Mouse (Mus musculus) midbrain, embryonic 10.5 days (tissue): Measurements from ENCODE around the gene Slc9a9. TPM values are rescaled to one million over a fixed set of nuclear protein-coding genes. Genes with fewer than 3 reads are reported as not detected.

Source experiments
- DNase-seq: peaks from one replicate; pipeline ENCODE4 v3.0.0-alpha.2; 2017; ENCODE audit warnings: low spot score
- H3K27ac ChIP-seq: fragments of 300-500 bp; sonication (generic); replicated peaks from 2 replicates; pipeline ENCODE4 v1.5.1; 2016; ENCODE audit warnings: mild to moderate bottlenecking
- H3K27me3 ChIP-seq: fragments of 300-500 bp; sonication (generic); 2 replicates; pipeline ENCODE4 v1.6.1; 2016; ENCODE audit warnings: low read depth, mild to moderate bottlenecking; ENCODE audit not compliant: poor library complexity, severe bottlenecking
- H3K36me3 ChIP-seq: fragments of 300-500 bp; sonication (generic); 2 replicates; pipeline ENCODE4 v1.6.1; 2016; ENCODE audit warnings: mild to moderate bottlenecking, moderate library complexity
- H3K4me1 ChIP-seq: fragments of 300-500 bp; sonication (generic); 2 replicates; pipeline ENCODE4 v1.6.1; 2016
- H3K4me3 ChIP-seq: fragments of 300-500 bp; sonication (generic); 2 replicates; pipeline ENCODE4 v1.5.1; 2016; ENCODE audit warnings: mild to moderate bottlenecking, moderate library complexity
- H3K9me3 ChIP-seq: fragments of 300-500 bp; sonication (generic); replicated peaks from 2 replicates; pipeline ENCODE4 v1.6.1; 2016; ENCODE audit warnings: mild to moderate bottlenecking
- WGBS: fragments of 180-500 bp; shearing (Covaris S2); methylation state at CpG from one replicate; pipeline ENCODE4 v1.1.7; 2016; 5-methylcytosine and 5-hydroxymethylcytosine counted together
- polyA plus RNA-seq: library from polyadenylated mRNA; unstranded; fragments of >200 nt; fragmentation: Nextera tagmentation; extraction: Ambion mirVana; gene quantifications from 2 replicates; pipeline ENCODE4 v1.2.1, GENCODE M21; 2016

Gene Slc9a9
- polyA plus RNA-seq, 1 experiment from 2014 or later = 1.9 TPM

DNA sequence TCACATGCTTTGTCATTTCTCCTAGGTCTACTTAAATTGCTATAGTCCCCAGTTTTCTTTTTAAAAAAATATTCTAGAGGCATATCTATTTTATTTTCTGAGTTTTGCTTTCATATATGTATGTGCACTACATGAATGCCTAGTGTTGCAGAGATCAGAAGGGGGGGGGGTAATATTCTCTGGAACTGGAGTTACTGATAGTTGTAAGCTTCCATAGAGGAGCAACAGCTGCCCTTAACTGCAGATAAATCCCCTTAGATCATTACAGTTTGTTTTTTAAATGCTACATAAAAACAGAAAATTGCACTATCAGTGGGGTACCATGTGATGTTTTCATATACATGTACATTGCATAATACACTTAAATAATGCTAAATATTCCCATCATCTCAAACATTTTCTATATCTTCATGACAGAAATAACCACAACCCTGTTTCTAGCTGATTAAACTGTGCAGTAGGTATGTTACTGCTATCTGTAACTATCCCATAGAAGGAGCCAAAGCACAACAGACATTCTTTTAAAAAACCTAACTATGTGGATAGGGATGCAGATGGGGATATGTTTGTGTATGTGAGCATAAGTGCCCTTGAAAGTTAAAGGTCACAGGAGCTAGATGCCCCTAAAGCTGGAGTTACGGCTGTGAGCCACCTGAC, 17.6 kb downstream of the Slc9a9 start:
- Histone ChIP-seq H3K4me3 (no peak overlapping the region), H3K4me1 (0 out of 2 replicates have a peak, but pooled peaks cover 3% of the 10 kb centered on the region), H3K36me3 (no peaks in the 10 kb centered on the region), H3K27ac (no peak overlapping the region), H3K9me3 (no peaks in the 10 kb centered on the region), H3K27me3 (no peaks in the 10 kb centered on the region)
- 84% methylated on average over 1 of the region's 1 CpGs for WGBS
- no peak for DNase-seq

DNA sequence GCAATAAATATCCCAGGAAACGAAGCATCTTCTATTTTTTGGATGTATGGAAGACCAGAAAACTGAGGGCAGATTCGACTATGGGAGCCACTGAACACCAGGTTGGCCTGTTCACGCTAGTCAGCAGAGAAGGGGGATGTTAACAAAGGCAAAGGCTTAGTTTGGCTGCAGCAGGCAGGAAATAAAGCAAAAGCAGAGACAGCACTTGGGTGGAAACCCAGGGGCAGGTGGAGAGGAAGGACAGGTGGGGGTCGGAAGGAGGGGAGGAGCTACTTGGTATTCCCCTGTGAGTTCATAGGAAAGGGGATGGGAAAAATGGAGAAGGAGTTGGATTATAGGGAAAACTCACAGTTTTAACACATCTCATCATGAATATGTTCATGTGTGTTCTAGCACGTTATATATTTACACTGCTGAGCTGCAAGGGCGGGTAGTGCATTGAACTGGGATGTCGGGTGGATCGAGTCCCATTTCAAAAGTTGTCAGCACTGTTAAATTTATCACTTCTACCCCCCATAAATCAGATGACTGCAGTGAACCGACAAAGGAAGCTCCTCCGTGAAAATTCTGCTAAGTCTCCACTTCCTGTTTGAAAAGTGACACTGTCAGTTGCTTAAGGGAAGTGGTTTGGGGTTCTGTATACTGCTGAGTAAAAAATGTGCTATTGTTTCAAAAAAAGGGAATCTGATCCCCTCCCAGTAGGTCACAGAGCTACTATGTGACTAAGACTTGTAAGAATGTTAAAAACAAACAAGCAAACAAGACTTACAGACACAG, 21.8 kb downstream of the Slc9a9 start:
- H3K27ac ChIP-seq = no peak overlapping the region
- DNase-seq = no peak
- no peaks in the 10 kb centered on the region for H3K36me3 ChIP-seq
- no peak overlapping the region for H3K4me3 ChIP-seq
- no peaks in the 10 kb centered on the region for H3K27me3 ChIP-seq
- no peaks in the 10 kb centered on the region for H3K9me3 ChIP-seq
- 0 out of 2 replicates have a peak, but pooled peaks cover 3% of the 10 kb centered on the region for H3K4me1 ChIP-seq
- WGBS = 71% methylated on average over 10 of the region's 10 CpGs

DNA sequence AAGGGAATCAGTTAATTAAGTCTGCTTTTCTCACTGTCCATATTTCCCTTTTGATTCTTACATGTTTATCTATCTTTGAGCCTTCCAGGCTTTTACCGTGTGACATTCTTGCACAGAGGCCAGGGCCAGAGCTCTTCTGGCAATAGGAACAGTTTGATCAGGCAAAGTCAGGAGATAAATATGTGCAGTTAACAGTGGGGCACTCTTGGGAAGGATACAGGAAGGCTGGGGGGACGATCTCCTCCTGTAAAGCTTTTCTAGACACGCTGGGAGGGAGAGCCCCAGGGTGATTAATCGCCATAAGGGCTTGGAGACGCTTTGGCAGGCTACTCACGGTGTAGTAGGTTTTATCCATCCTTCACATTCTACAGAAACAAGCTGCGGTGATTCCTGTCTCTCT, 22.4 kb downstream of the Slc9a9 start:
- Histone ChIP-seq H3K9me3 (no peaks in the 10 kb centered on the region), H3K36me3 (no peaks in the 10 kb centered on the region), H3K4me3 (no peak overlapping the region), H3K27ac (peak overlapping the region; percentile 23; the same call in 1 of the 2 replicates), H3K4me1 (0 out of 2 replicates have a peak, but pooled peaks cover 3% of the 10 kb centered on the region), H3K27me3 (no peaks in the 10 kb centered on the region)
- DNase-seq = no peak
- 58% methylated on average over 7 of the region's 7 CpGs for WGBS

DNA sequence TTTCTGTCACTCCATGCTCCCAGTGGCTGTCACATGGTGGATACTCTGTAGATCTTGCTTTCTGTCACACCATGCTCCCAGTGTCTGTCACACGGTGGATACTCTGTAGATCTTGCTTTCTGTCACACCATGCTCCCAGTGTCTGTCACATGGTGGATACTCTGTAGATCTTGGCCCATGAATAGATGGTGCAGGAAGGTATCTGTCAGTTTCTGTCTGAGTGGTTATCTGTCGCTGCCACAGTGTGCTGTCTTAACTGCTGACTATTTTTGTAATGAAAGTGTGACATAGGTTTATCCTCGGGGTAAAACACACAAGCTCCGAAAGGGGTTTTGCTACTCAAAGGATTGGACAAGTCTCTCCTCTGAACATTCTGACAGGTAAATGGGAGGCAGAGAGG, 24.5 kb downstream of the Slc9a9 start:
- Histone ChIP-seq H3K27ac (no peak overlapping the region), H3K4me3 (no peak overlapping the region), H3K36me3 (no peaks in the 10 kb centered on the region), H3K27me3 (no peaks in the 10 kb centered on the region), H3K9me3 (no peaks in the 10 kb centered on the region), H3K4me1 (0 out of 2 replicates have a peak, but pooled peaks cover 3% of the 10 kb centered on the region)
- WGBS = 90% methylated on average over 4 of the region's 4 CpGs
- DNase-seq = no peak

DNA sequence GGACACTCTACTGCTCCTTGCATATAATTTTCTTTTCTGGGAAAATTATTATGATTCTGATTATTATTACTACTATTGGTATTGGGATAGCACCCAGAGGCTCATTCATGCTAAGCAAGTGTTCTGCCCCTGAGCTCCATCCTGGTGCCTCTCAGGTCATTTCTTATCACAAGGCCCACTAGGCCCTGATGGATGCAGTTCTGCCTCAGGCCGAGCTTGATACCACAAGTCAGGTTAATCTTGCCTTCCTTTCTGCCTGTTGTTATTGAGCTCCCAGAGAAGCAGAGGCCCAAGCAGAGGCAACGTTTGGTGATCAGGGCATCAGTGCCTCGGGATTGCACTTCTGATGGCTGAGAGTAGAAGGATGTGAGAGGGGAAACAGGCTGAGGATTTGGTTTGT, 25.3 kb downstream of the Slc9a9 start:
- H3K4me3 ChIP-seq = no peak overlapping the region
- WGBS = 76% methylated on average over 3 of the region's 3 CpGs
- no peak overlapping the region for H3K27ac ChIP-seq
- H3K27me3 ChIP-seq = no peaks in the 10 kb centered on the region
- no peak for DNase-seq
- H3K4me1 ChIP-seq = 0 out of 2 replicates have a peak, but pooled peaks cover 3% of the 10 kb centered on the region
- no peaks in the 10 kb centered on the region for H3K9me3 ChIP-seq
- no peaks in the 10 kb centered on the region for H3K36me3 ChIP-seq

DNA sequence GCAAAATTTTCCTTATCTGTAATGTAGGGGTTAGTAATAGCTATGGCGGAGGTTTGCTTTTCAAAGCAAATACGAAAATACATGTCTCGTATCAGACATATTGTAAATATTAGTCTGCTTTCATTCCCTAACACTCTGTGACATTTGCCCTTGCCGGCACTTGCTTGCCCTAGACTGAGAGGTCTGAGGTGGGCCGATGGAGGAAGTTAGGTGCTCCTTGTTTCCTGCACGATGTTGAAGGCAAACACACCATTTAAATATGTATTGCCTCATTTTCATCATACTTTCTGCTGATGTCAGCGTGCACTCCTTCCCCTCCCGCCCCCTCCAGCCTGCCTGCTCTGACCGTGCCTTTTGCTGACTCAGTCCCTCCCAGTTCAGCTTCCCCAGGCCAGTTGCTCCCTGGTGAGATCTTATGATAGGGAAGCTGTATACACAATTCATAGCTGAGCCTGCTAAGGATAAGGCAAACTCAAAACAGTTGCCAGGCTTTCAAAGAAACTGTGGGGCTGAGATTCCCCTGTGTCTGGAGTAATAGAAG, 26.9 kb downstream of the Slc9a9 start:
- Histone ChIP-seq H3K9me3 (no peaks in the 10 kb centered on the region), H3K36me3 (no peaks in the 10 kb centered on the region), H3K4me1 (peaks cover 15% of the 10 kb centered on the region), H3K27ac (no peak overlapping the region), H3K4me3 (no peak overlapping the region), H3K27me3 (no peaks in the 10 kb centered on the region)
- 83% methylated on average over 9 of the region's 9 CpGs for WGBS
- no peak for DNase-seq

DNA sequence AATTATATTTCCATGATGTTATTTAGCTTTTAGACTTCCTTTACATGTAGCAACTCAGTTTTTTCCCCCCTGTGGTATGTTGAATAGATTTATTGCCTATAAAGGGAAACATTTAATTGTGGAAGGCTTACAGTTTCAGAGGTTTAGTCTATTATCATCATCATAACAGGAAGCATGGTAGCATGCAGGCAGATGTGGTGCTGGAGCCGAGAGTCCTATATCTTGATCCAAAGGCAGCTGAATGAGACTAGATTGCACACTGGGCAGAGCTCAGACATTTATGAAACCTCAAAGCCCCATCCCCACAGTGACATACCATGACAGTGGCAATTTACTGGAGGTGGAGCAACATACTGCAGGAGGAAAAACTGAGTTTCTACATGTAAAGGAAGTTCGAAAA, 28.5 kb downstream of the Slc9a9 start:
- H3K27ac ChIP-seq = no peak overlapping the region
- peaks cover 22% of the 10 kb centered on the region for H3K4me1 ChIP-seq
- no peaks in the 10 kb centered on the region for H3K36me3 ChIP-seq
- 90% methylated on average over 2 of the region's 2 CpGs for WGBS
- no peak for DNase-seq
- H3K27me3 ChIP-seq = no peaks in the 10 kb centered on the region
- H3K4me3 ChIP-seq = no peak overlapping the region
- no peaks in the 10 kb centered on the region for H3K9me3 ChIP-seq

DNA sequence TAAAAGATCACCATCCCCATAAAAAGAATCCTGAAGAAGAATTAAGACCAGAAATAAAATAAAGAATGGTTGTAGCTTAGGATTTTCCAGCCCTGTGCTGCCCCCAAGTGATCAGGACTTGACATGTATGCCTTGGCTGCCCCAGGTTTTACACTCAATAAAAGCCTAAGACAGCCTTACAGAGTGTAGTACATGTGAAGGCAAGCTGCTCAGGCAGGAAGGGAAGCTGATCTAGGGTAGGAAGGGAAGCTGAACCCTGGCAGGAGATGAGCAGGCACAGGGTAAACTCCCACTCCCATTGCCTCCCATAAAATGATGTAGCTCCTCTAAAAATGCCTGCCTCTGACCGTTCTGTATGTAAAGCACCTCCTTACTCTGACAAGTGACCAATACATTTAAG, 30.8 kb downstream of the Slc9a9 start:
- DNase-seq = no peak
- Histone ChIP-seq H3K4me1 (peaks cover 22% of the 10 kb centered on the region), H3K36me3 (no peaks in the 10 kb centered on the region), H3K27ac (0 out of 2 replicates have a peak overlapping the region, but pooled peaks have one; percentile 67), H3K27me3 (no peaks in the 10 kb centered on the region), H3K4me3 (no peak overlapping the region), H3K9me3 (no peaks in the 10 kb centered on the region)
- 88% methylated on average over 1 of the region's 1 CpGs for WGBS

DNA sequence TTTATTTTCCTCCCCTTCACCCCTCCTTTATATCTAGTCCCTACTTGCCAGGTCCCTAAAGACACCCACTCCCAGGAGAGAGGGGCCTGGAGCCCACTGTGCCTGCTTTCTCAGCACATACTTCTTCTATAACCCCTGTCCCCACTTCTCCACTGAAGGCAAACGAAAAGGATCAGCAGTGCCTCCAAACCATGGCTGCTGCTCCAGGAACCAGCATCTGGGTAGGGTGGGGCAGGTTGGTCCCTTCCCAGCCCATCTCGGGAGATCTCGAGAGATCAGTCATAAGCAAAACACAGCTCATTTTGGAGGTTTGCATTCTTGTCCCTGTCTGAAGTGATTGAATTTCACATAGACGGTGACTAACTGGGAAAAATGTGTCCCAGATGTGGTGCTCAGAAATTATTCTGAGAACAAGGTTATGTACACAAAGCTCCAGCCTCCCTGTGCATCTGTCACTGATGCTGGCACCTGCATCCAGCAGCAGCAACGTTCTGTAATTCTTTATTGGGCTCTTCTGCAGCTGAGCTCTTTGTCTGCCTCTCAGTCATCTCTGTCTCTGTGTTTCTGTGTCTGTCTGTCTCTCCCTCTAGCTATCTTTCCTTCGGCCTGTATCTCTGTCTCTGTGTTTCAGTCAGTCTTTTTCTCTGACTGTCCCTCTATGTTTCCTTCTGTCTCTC, 31.6 kb downstream of the Slc9a9 start:
- Histone ChIP-seq H3K4me1 (peaks cover 22% of the 10 kb centered on the region), H3K36me3 (no peaks in the 10 kb centered on the region), H3K27me3 (no peaks in the 10 kb centered on the region), H3K4me3 (no peak overlapping the region), H3K9me3 (no peaks in the 10 kb centered on the region), H3K27ac (peak overlapping the region; percentile 67)
- no peak for DNase-seq
- WGBS = 65% methylated on average over 6 of the region's 6 CpGs

DNA sequence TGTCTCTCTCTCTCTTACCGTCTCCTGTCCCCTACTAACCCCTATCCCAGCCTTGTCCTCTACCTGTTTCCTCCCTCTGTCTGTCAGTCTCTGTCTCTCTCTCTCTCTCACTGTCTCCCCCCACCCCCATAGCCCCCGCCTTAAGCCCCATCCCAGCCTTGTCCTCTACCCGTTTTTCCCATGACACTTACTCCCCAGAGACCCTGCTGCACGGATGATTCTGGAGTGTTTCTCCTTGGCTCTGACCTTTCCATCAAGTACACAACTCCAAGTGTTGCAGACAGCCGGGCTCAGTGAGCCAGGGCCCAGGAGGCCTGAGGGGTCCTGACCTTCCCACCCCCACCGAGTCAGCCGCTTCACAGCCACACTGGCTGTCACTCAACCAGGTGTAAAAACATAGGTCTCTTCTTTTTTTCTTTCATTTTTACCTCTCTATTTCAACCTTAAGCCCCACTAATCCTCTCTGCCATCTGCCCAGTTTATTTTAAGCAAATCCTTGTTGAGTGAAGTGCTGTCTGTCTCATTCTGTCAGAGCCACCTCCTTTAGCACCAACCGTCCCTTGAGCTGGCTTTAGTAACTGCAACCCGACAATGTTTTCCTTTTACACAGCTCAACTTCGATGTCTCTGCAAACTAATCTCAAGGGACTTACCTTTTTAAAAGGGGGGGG, 32.4 kb downstream of the Slc9a9 start:
- Histone ChIP-seq H3K27me3 (no peaks in the 10 kb centered on the region), H3K9me3 (no peaks in the 10 kb centered on the region), H3K4me1 (peaks cover 22% of the 10 kb centered on the region), H3K27ac (peak overlapping the region; percentile 67), H3K4me3 (no peak overlapping the region), H3K36me3 (no peaks in the 10 kb centered on the region)
- DNase-seq = no peak
- 40% methylated on average over 10 of the region's 10 CpGs for WGBS

DNA sequence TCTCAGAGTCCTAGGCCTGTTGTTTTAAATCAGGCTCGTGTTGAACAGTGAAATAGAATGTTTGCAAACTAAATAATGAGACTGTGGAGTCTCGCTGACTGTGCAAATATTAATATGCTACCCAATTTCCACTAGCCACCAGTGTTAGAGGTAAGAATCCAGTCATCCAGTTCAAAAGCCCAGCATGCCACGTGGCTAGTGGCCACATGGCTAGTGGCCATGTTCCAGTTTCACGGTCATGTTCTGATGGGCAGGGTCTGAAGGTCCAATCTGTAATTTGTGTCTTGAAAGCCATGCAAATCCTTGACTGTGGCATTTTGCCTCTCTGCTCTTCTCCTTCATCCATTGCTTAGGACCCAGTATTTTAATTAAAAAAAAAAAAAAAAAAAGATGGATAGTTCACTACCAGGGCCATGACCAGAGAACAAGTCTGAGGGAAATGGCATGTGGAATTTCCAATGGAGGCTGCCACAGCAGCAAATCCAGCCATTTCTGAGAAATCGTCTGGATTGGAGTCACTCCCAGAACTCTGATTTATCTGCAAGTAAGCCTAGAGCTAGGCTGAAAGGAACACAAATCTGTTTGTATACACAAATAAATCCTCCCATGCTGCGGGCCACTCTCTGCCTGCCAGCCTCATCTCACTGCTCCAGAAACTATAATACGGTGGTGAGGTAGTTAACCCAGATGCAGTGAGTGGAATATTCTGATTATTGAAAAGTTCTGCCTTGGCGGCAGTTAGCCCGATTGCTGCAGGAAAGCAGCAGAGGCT, 35.5 kb downstream of the Slc9a9 start:
- Histone ChIP-seq H3K27me3 (no peaks in the 10 kb centered on the region), H3K9me3 (no peaks in the 10 kb centered on the region), H3K36me3 (no peaks in the 10 kb centered on the region), H3K4me1 (peaks cover 22% of the 10 kb centered on the region), H3K4me3 (no peak overlapping the region), H3K27ac (no peak overlapping the region)
- no peak for DNase-seq
- 89% methylated on average over 9 of the region's 9 CpGs for WGBS

DNA sequence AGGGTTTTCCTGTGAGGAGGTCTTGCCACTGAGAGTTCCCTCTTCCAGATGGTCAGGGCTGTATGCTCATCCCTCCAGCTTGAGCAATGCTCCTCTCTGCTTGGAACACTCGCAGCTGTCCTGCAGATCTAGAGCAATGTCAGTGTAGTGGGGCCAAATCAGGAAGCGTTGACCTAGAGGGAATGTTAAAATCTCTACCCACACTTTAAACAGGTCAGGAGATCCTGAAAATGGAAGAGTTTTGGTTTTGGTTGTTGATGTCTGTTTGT, 36.0 kb downstream of the Slc9a9 start:
- no peak for DNase-seq
- 80% methylated on average over 2 of the region's 2 CpGs for WGBS
- Histone ChIP-seq H3K27me3 (no peaks in the 10 kb centered on the region), H3K4me3 (no peak overlapping the region), H3K4me1 (peaks cover 19% of the 10 kb centered on the region), H3K9me3 (no peaks in the 10 kb centered on the region), H3K36me3 (no peaks in the 10 kb centered on the region), H3K27ac (no peak overlapping the region)
